Mouse (Mus musculus) liver, postnatal 0 days (tissue): Measurements from ENCODE around the gene Psap. TPM values are rescaled to one million over a fixed set of nuclear protein-coding genes. Genes with fewer than 3 reads are reported as not detected.

ENCODE experiments used
- ATAC-seq: fragments of 200-750 bp; cut with Nextera tagmentation; 2 replicates; pipeline ENCODE4 v1.8.0; 2017; ENCODE audit warnings: mild to moderate bottlenecking, moderate library complexity
- DNase-seq: peaks from one replicate; pipeline ENCODE4 v3.0.0-alpha.2; 2016
- H3K27ac ChIP-seq: fragments of 300-500 bp; sonication (generic); 2 replicates; pipeline ENCODE4 v1.5.1; 2014; ENCODE audit warnings: antibody characterized with exemption, moderate library complexity, mild to moderate bottlenecking, low read depth
- H3K27me3 ChIP-seq: fragments of 300-500 bp; sonication (generic); 2 replicates; pipeline ENCODE4 v1.6.1; 2014; ENCODE audit warnings: low read length, control low read depth, mixed read lengths; ENCODE audit not compliant: insufficient read depth
- H3K36me3 ChIP-seq: fragments of 300-500 bp; sonication (generic); replicated peaks from 2 replicates; pipeline ENCODE4 v1.6.1; 2014; ENCODE audit warnings: mild to moderate bottlenecking, control low read depth, low read length, moderate library complexity, mixed read lengths; ENCODE audit not compliant: insufficient read depth
- H3K4me1 ChIP-seq: fragments of 300-500 bp; sonication (generic); 2 replicates; pipeline ENCODE4 v1.6.1; 2014; ENCODE audit warnings: antibody characterized with exemption, mild to moderate bottlenecking, control low read depth; ENCODE audit not compliant: insufficient read depth
- H3K4me2 ChIP-seq: fragments of 300-500 bp; sonication (generic); 2 replicates; pipeline ENCODE4 v1.6.1; 2014; ENCODE audit warnings: low read depth, mild to moderate bottlenecking, low read length, moderate library complexity, mixed read lengths
- H3K4me3 ChIP-seq: fragments of 300-500 bp; sonication (generic); 2 replicates; pipeline ENCODE4 v1.5.1; 2014; ENCODE audit warnings: low read depth, low read length
- H3K9ac ChIP-seq: fragments of 300-500 bp; sonication (generic); replicated peaks from 2 replicates; pipeline ENCODE4 v1.6.1; 2014; ENCODE audit warnings: mild to moderate bottlenecking, moderate library complexity
- H3K9me3 ChIP-seq: fragments of 300-500 bp; sonication (generic); 2 replicates; pipeline ENCODE4 v1.6.1; 2016; ENCODE audit warnings: mild to moderate bottlenecking, control low read depth, low read length, mixed read lengths
- CTCF ChIP-seq: sonication (generic); IDR thresholded peaks from 2 replicates; pipeline ENCODE4 v1.5.1; 2016; ENCODE audit warnings: antibody characterized with exemption, low read depth
- EP300 ChIP-seq: IDR thresholded peaks from 2 replicates; pipeline ENCODE4 v1.6.1; 2016; ENCODE audit warnings: antibody characterized with exemption, low read depth, mild to moderate bottlenecking
- WGBS: fragments of 180-500 bp; shearing (Covaris S2); extraction: QIAGEN DNeasy Blood & Tissue Kit; methylation state at CpG from one replicate; pipeline ENCODE4 v1.1.7; 2014; ENCODE audit not compliant: insufficient replicate concordance; 5-methylcytosine and 5-hydroxymethylcytosine counted together
- polyA plus RNA-seq: library from polyadenylated mRNA; unstranded; fragments of >200 nt; fragmentation: Nextera tagmentation; extraction: Ambion mirVana; gene quantifications from 2 replicates; pipeline ENCODE4 v1.2.1, GENCODE M21; 2015

Gene Psap
- polyA plus RNA-seq, 1 experiment from 2014 or later, result 110 TPM

- Histone ChIP-seq H3K27ac (peak overlapping the region; percentile 46; the same call in 1 of the 2 replicates), H3K9me3 (no peaks in the 10 kb centered on the region), H3K36me3 (no peaks in the 10 kb centered on the region), H3K4me3 (no peak overlapping the region), H3K4me2 (no peak overlapping the region), H3K9ac (no peak overlapping the region), H3K27me3 (no peaks in the 10 kb centered on the region), H3K4me1 (0 out of 2 replicates have a peak, but pooled peaks cover 3% of the 10 kb centered on the region)
- no peak for ATAC-seq
- no peak for TF ChIP-seq EP300
- TF ChIP-seq CTCF, result no peak
- 64% methylated on average over 10 of the region's 11 CpGs for WGBS
- peak; percentile 31 for DNase-seq
These were observed 51.7 kb downstream of the Psap start for GRCm38 (mm10) chr10:60328963-60329650.

GRCm38 (mm10) chr10:60334583-60334982 lies 57.2 kb downstream of the Psap start:
- Histone ChIP-seq H3K36me3 (no peaks in the 10 kb centered on the region), H3K4me3 (no peak overlapping the region), H3K4me2 (no peak overlapping the region), H3K9ac (no peak overlapping the region), H3K27ac (no peak overlapping the region), H3K9me3 (no peaks in the 10 kb centered on the region), H3K4me1 (0 out of 2 replicates have a peak, but pooled peaks cover 3% of the 10 kb centered on the region), H3K27me3 (no peaks in the 10 kb centered on the region)
- WGBS, result 60% methylated on average over 7 of the region's 7 CpGs
- DNase-seq (no peak), ATAC-seq (no peak)
- TF ChIP-seq CTCF (no peak), EP300 (no peak)

DNA sequence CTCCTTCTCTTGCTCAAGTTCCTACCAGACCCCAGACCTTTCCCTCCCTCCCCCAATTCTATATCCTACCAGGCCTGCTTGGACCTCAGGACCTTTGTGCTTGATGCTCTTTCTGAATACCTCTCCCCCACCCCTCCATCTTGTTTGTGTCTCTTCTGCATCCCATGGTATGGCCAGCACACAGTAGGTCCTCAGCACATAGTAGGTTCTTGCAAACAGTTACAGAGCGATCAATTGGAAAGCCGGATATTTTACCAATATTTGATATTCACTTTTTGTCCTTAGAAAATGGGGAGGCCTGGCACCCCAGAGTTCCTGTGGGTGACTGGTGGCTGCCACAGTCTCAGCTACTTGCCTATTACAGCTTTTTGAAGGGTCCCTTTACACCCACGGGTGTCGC lies 57.6 kb downstream of the Psap start:
- Histone ChIP-seq H3K4me2 (no peak overlapping the region), H3K36me3 (no peaks in the 10 kb centered on the region), H3K9me3 (no peaks in the 10 kb centered on the region), H3K4me3 (no peak overlapping the region), H3K27ac (no peak overlapping the region), H3K9ac (no peak overlapping the region), H3K4me1 (0 out of 2 replicates have a peak, but pooled peaks cover 3% of the 10 kb centered on the region), H3K27me3 (no peaks in the 10 kb centered on the region)
- DNase-seq (no peak), ATAC-seq (no peak)
- TF ChIP-seq CTCF (no peak), EP300 (no peak)
- WGBS, result 78% methylated on average over 4 of the region's 4 CpGs

GRCm38 (mm10) chr10:60341528-60341927 lies 64.1 kb downstream of the Psap start:
- no peak for ATAC-seq

GRCm38 (mm10) chr10:60344111-60344510 lies 66.7 kb downstream of the Psap start:
- Histone ChIP-seq H3K4me3 (no peak overlapping the region), H3K27me3 (no peaks in the 10 kb centered on the region), H3K27ac (peak overlapping the region; percentile 66), H3K36me3 (no peaks in the 10 kb centered on the region), H3K4me2 (0 out of 2 replicates have a peak overlapping the region, but pooled peaks have one; percentile 13), H3K4me1 (peaks cover 31% of the 10 kb centered on the region), H3K9ac (no peak overlapping the region), H3K9me3 (no peaks in the 10 kb centered on the region)
- ATAC-seq, result no peak
- DNase-seq, result peak; percentile 68
- WGBS, result 39% methylated on average over 3 of the region's 3 CpGs
- no peak for TF ChIP-seq EP300

More at GRCm38 (mm10) chr10:60341528-60341927, 64.1 kb downstream of the Psap start:
- TF ChIP-seq EP300 (no peak), CTCF (no peak)
- no peak overlapping the region for H3K4me3 ChIP-seq
- no peak for DNase-seq
- no peak overlapping the region for H3K9ac ChIP-seq
- H3K27ac ChIP-seq, result no peak overlapping the region
- H3K9me3 ChIP-seq, result no peaks in the 10 kb centered on the region
- no peaks in the 10 kb centered on the region for H3K27me3 ChIP-seq
- peaks cover 6% of the 10 kb centered on the region for H3K4me1 ChIP-seq
- no peak overlapping the region for H3K4me2 ChIP-seq
- no peaks in the 10 kb centered on the region for H3K36me3 ChIP-seq
- 34% methylated on average over 9 of the region's 9 CpGs for WGBS

DNA sequence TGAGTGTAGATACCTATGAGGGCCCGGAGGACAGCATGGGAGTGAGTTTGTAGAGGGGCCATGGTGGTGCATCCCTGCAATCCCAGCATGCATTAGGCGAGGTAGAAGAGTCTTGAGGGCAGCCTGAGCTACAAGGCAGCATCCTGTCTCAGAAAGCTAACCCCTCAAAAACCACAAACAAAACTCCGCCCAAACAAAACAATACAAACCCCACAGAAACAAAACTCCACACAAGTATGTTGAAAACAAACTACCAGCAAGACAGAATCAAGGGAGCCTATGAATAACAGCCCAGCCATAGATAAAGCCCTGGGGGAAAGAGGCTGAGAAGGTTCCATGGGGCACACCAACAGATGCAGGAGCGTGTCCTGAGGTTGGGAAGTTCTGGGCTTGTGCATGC lies 68.6 kb downstream of the Psap start:
- Histone ChIP-seq H3K36me3 (no peaks in the 10 kb centered on the region), H3K9me3 (no peaks in the 10 kb centered on the region), H3K9ac (no peak overlapping the region), H3K4me1 (peaks cover 44% of the 10 kb centered on the region), H3K4me3 (peak overlapping the region; percentile 77; the same call in 1 of the 2 replicates), H3K27ac (peak overlapping the region; percentile 57), H3K4me2 (peak overlapping the region; percentile 91), H3K27me3 (no peaks in the 10 kb centered on the region)
- WGBS, result 67% methylated on average over 4 of the region's 4 CpGs
- ATAC-seq (no peak), DNase-seq (no peak)
- no peak for TF ChIP-seq CTCF
- no peak for TF ChIP-seq EP300
